Mouse (Mus musculus): ENCODE measurements around the gene Olfr1255. TPM values are rescaled to one million over a fixed set of nuclear protein-coding genes. Genes with fewer than 3 reads are reported as not detected.

Gene Olfr1255
- not detected for total RNA-seq (2021)
- long read RNA-seq, experiment 1 = 0 reads
- long read RNA-seq, experiment 2 = 0 reads

DNA sequence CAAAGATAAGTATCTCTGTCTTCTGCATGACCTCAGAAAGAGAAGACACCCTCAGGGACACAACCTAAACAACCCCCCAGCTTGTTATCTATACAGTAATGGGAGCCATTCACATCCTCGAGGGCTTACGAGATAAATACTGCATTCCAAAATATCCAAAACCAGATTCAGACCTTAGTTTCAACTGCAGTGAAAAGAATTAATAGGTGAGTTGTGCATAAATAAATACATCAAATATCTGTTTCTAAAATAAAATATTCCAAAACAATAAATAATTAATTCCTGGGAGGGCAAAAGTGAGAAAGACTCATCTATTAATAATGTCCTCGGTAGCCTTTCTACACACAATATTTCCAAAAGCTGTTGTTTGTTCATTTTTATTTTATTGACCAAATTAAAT lies at the start of gene Olfr1255:
Gene Olfr1255 (plus strand): TSS at position 301 of the 400 bp plus-strand sequence.
- intact Hi-C loops (cut with DNase I) = no loop called here
- no peak for DNase-seq (ENCODE audit: low spot score in 2 of 2)

DNA sequence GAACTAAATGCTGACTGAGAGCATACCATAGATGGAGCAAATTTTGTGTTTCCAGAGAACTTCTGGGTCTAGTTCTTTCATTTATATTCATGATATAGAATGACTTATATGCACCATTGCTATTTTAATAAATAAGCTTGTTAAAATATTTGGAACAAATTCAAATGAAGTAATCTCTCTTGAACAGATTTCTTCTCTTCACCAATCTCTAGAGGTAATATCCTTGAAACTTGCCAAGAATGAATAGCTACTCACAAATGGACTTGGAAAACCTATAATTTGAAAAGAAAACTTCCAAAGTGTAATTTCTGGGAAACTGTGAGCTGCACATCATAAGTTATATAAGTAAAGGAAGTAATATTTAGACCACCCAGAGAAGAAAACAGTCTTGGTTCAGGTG lies 18.3 kb upstream of the Olfr1255 start, which contains the start of gene Olfr1254:
Gene Olfr1254 (minus strand): TSS at position 101 of the 400 bp plus-strand sequence.
- intact Hi-C loops (cut with DNase I) = no loop called here
- DNase-seq (ENCODE audit: low spot score in 2 of 2) = no peak

GRCm38 (mm10) chr2:89799583-89799982 lies 12.3 kb upstream of the Olfr1255 start:
- intact Hi-C loops (cut with DNase I) = no loop called here
- DNase-seq (ENCODE audit: low spot score in 2 of 2) = peak; percentile 2 to 5

GRCm38 (mm10) chr2:89810751-89811150 lies 1.1 kb upstream of the Olfr1255 start:
- intact Hi-C loops (cut with DNase I) = no loop called here
- DNase-seq (ENCODE audit: low spot score in 2 of 2) = no peak

DNA sequence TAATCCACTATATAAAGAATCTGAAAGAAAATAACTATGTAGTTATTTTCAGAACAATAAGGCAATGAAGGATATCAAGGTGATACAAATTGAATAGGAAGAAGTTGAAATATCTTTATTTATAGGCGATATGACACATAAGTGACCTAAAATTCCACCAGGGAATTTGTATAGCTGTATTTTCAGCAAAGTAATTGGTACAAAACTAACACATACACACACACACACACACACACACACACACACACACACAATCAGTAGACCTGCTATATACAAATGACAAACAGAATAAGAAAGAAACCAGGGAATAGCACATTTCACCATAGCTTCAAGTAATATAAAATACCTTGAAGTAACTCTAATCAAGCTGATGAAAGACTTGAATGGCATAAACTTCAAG lies 8.4 kb downstream of the Olfr1255 start:
- intact Hi-C loops (cut with DNase I) = no loop called here
- DNase-seq (ENCODE audit: low spot score in 2 of 2) = no peak

DNA sequence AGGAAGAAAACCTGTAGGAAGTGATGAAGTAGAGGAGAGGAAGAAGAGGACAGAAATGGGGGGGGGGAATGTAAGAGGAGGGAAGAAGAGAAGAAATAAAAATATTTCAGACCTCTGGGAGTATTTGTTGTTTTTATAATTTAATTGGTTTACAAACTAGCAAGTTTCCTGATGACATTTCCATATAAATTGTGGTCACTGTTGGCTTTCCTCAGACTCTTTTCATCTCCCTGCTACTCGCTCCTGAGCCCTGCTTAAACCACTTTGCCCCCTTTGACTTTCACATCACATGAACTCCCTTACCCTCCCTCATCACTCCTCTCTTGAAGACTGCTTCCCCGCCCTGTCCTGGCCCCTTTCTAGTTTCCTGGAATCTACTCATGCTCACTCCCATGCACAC lies 29.6 kb downstream of the Olfr1255 start, which contains the start of gene Olfr1256:
Gene Olfr1256 (minus strand): TSS at position 101 of the 400 bp plus-strand sequence.
- DNase-seq (ENCODE audit: low spot score in 2 of 2) = no peak
- intact Hi-C loops (cut with DNase I) = no loop called here

DNA sequence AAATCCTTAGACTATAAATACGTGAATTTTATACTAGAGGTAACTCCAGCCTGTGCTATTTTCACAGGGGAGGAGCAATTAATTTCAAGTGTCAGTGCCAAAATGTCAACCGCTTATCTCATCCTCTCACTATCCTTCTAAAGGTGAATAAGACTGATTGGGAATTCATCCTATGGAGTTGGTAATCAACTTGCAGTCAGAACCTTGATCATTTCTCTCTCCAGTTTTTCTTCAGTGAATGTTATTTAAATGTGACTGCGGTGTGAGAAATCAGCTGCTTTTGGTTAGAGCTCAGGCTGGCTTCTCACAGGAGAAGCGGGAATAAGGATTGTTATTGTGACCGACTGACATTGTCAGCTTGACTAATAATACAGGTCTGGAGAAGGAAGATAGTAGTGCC lies 36.3 kb downstream of the Olfr1255 start, which contains the start of gene Olfr48:
Gene Olfr48 (minus strand): TSS at position 101 of the 400 bp plus-strand sequence.
- intact Hi-C loops (cut with DNase I) = no loop called here
- DNase-seq (ENCODE audit: low spot score in 2 of 2) = no peak

DNA sequence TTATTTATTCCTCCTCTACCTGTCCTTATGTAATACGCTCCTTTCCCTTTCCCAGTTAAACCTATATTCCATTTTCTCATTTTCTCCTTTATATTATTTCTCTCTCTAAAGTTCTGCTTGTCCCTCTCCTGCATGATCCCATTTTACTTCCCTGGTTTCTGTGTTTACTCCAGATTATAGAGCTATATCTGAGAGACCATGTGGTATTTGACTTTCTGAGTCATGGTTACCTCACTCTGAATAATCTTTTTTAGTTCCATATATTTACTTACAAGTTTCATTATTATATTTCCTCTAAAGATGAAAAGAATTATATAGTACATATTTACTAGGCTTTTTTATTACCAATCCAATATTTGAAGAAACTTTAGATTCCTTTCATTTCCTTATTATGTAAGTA lies 37.4 kb downstream of the Olfr1255 start:
- DNase-seq (ENCODE audit: low spot score in 2 of 2) = no peak
- intact Hi-C loops (cut with DNase I) = no loop called here

Other genes starting within 250 kb of the Olfr1255 start
- gene Olfr1245, start 233.6 kb upstream of the Olfr1255 start, total RNA-seq (2021) = not detected
- not detected for gene Olfr1246, start 218.9 kb upstream of the Olfr1255 start, total RNA-seq (2021)
- gene Olfr1247, start 197.9 kb upstream of the Olfr1255 start, total RNA-seq (2021) = under 1 TPM; 0.06 to 0.11 TPM
- gene Olfr1248, start 193.8 kb upstream of the Olfr1255 start, total RNA-seq (2021) = not detected
- gene Olfr1249, start 177.1 kb upstream of the Olfr1255 start, total RNA-seq (2021) = not detected
- gene Olfr1250, start 150.6 kb upstream of the Olfr1255 start, total RNA-seq (2021) = under 1 TPM; 0.07 to 0.15 TPM
- gene Olfr1251, start 140.1 kb upstream of the Olfr1255 start, total RNA-seq (2021) = not detected
- not detected for gene Olfr1252, start 87.0 kb upstream of the Olfr1255 start, total RNA-seq (2021)
- gene Olfr1253, start 55.0 kb upstream of the Olfr1255 start, total RNA-seq (2021) = not detected
- gene Olfr1254, start 18.4 kb upstream of the Olfr1255 start, total RNA-seq (2021) = not detected
- gene Olfr1256, start 29.5 kb downstream of the Olfr1255 start, total RNA-seq (2021) = under 1 TPM in 1 of 2 experiments, not detected in 1; 0.04 TPM
- gene Olfr48, start 36.2 kb downstream of the Olfr1255 start, total RNA-seq (2021) = not detected
- gene Olfr1257, start 66.4 kb downstream of the Olfr1255 start, total RNA-seq (2021) = not detected
- not detected for gene Olfr1258, start 115.3 kb downstream of the Olfr1255 start, total RNA-seq (2021)
- gene Olfr1259, start 136.6 kb downstream of the Olfr1255 start, total RNA-seq (2021) = not detected
- not detected for gene Olfr1260, start 162.3 kb downstream of the Olfr1255 start, total RNA-seq (2021)
- gene Olfr1261, start 179.2 kb downstream of the Olfr1255 start, total RNA-seq (2021) = not detected
- not detected for gene Olfr1262, start 188.1 kb downstream of the Olfr1255 start, total RNA-seq (2021)
- gene Olfr1263, start 200.1 kb downstream of the Olfr1255 start, total RNA-seq (2021) = not detected
- gene Olfr1264, start 213.5 kb downstream of the Olfr1255 start, total RNA-seq (2021) = not detected
- not detected for gene Olfr1265, start 223.3 kb downstream of the Olfr1255 start, total RNA-seq (2021)